Mouse (Mus musculus) heart, postnatal 4 days (tissue): ENCODE measurements at regions not wholly inside any gene's neighbourhood (a gene's known extent, or its start where the extent isn't known, plus 50 kb on each side); places are given as distances from the start of the nearest gene placed in this dataset.

ENCODE experiments used
- DNase-seq: peaks from one replicate; pipeline ENCODE4 v3.0.0; 2021

- DNase-seq, result no peak
These were observed 272.8 kb downstream of the Cbln1 start for GRCm38 (mm10) chr8:87199461-87200131.

GRCm38 (mm10) chr8:87197867-87198536, 274.4 kb downstream of the Cbln1 start:
- no peak for DNase-seq

- no peak for DNase-seq
These were observed 275.4 kb downstream of the Cbln1 start for GRCm38 (mm10) chr8:87197000-87197399.

GRCm38 (mm10) chr8:87196050-87196449, 276.4 kb downstream of the Cbln1 start:
- no peak for DNase-seq

GRCm38 (mm10) chr8:87189791-87190385, 282.5 kb downstream of the Cbln1 start:
- no peak for DNase-seq

- DNase-seq, result no peak
These were observed 289.5 kb downstream of the Cbln1 start for GRCm38 (mm10) chr8:87182888-87183287.

DNA sequence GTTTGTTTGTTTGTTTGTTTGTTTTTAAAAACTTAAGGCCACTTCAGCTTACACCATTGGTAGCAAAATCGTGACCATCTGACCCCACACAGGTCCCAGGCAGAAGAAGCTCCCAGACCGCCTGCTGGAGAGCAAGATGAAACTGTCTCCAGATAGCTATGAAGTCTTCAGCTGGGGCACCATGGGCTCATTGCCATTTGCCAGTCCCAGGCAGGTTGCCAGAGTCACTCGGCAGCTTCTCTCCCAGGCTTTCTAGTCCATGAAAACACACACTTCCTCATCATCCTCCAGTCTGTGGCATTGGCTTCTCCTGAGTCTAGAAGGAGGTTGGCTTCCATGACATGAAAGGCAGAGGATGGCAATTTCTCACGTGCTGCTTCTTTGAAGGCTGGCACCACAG, 293.5 kb upstream of the N4bp1 start:
- DNase-seq, result no peak

GRCm38 (mm10) chr8:87177620-87178019, 292.6 kb upstream of the N4bp1 start:
- DNase-seq, result no peak

DNA sequence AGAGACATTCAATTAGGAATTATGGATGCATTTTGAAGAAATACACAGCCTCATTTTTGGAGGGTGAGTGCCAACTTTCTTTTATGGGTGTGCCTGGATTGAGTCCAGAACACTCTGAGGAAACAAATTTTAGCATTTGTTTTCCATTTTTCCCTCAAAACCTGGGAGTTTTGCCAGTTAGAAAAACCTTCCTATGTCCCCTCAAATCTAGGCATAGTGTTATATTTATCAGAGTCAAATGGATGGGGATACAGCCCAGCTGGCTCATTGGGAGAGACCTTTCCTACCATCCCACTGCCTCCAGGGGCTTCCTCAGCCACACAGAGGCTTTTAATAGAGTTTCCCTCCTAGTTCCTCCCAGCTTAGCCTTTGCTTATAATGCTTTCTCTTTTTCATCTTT, 290.0 kb upstream of the N4bp1 start:
- DNase-seq, result no peak

GRCm38 (mm10) chr8:87173720-87174119, 288.7 kb upstream of the N4bp1 start:
- no peak for DNase-seq

GRCm38 (mm10) chr8:87166771-87167170, 281.7 kb upstream of the N4bp1 start:
- no peak for DNase-seq

GRCm38 (mm10) chr8:87160416-87160815, 275.4 kb upstream of the N4bp1 start:
- no peak for DNase-seq

DNA sequence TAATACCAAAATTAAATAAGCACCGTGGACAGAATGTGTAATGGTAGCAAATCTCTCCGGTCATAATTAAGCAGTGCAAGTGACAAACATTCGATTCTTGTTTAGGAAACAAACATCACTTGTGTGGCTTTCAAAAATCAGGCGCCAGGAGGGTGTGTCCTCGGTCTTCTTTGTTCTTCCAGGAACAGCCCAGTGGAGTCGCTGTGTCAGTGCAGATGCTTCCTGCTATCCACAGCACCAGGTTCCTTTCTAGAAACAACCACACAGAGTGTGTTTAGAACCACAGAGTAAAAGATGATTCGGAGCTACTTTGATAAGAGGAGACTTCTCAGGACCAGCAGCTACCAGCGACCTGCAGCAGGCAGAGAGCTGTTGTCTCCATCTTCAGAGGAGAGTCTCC, 273.3 kb upstream of the N4bp1 start:
- no peak for DNase-seq

GRCm38 (mm10) chr8:87155819-87156425, 270.9 kb upstream of the N4bp1 start:
- DNase-seq, result no peak

DNA sequence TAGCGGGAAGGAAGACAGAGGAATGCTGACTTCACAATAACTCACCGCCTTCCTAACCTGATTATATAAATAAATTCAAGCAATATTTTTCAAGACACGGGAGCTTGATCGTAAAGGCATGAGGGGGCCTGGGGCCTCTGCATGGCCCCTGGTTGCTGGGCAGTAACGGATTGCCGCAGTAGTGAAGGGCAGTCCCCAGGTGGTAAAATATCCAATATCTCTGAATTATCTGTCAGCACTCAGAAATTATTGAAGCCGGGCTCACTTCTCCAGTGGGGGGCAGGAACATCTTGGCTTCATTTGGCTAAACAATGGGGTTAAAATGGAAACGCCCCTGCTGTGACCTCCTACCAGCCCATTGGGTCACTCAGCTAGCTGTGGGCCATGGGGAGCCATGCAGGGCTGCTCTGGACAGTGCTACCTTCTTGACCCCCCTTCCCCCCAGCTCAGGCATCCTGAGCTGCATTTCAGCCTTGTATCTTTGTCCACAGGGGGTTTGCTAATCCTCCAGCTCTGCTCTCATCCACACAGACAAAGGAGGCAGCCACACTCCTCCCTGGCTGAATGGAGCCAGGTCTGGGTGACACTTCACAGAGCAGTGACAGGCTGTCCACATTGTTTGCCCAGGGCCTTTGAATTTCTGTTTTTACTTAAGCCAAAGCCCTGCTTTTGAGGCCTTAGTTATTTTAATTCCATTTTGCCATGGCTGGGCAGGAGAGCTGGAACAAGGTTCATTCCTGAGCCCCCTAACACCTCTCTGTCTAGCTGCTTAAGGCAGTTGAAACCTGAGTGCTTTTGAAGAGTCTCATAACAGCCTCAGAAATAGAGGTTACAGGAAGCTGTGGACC, 267.2 kb upstream of the N4bp1 start:
- DNase-seq, result no peak

DNA sequence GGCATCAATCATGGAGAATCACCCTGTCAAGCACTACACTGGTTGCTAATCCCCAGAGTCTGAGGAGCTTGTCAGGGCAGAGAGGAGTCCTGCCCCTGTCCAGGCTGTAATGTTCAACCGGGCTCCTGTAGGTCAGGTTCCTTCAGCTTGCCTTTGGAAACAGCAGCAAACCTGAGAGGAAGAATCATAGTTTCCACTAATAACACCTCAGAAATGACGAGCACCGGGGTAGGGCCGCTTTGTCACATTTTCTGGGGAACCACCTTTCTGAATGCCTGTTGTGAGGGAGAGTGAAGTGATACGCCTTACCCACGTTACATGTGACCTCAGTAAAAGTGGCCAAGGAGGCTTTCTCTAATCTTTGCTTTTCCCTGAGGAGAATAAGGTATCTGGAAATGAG, 263.8 kb upstream of the N4bp1 start:
- no peak for DNase-seq

DNA sequence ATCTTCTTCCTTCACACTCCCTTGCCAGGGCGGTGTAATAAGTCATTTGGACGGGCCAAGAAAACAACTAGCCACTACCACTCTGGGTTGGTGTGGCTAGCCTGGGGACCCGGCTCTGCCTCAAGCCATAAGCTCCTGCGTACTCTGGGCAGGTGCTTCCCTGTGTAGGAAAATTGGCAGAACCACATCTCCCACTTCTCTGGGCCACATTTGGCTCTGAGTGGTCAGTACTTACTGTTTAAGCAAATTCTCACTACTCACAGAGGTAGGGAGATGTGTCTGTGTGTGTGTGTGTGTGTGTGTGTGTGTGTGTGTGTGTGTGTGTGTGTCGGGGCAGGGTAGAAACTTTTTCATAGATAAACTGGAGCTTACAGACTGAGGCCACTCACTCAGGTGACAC, 262.6 kb upstream of the N4bp1 start:
- DNase-seq, result no peak

- DNase-seq, result no peak
These were observed 252.4 kb upstream of the N4bp1 start for GRCm38 (mm10) chr8:87137412-87137811.

DNA sequence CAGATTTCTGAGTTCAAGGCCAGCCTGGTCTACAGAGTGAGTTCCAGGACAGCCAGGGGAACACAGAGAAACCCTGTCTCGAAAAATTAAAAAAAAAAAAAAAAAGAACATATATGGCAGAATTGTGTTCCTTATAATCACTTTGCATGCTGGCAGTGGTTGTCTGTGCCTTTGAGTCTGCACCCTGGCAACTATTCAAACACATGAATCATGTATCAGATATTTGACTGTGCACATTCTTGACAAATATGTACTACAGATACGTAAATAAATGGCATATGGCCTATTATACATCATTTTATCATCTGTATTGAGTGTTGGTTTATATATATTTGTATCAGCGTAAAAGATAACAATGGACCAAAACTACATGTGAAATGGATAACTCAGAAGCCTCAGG, 246.7 kb upstream of the N4bp1 start:
- DNase-seq, result no peak

GRCm38 (mm10) chr8:87130691-87131090, 245.6 kb upstream of the N4bp1 start:
- peak; percentile 9 for DNase-seq

DNA sequence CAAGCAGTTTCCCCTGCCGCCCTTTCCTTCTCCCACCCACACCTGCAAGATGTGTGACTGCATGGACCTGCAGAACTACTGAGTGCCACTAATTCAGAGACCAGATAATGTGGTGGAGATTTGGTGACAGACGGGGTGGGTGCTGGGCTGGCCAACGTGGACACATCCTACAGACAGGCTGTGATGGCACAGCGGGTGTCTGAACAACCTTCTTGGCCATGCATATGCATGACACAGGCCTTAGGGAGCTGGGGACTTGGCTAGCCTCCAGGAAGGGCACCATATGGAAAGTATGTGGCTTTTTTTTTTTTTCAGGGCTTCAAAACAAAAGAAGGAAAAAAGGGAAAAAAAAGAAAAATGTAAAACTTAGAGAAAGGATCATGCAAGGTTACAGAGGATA, 243.5 kb upstream of the N4bp1 start:
- DNase-seq, result no peak

- no peak for DNase-seq
These were observed 231.2 kb upstream of the N4bp1 start for GRCm38 (mm10) chr8:87116190-87116765.
